Mouse (Mus musculus) CH12.LX (cell line): ENCODE measurements around the gene Osgep. TPM values are rescaled to one million over a fixed set of nuclear protein-coding genes. Genes with fewer than 3 reads are reported as not detected.
A peak's percentile ranks its signal among the peaks of the same experiment; 100 is the strongest.
"Not testable (repeated sequence)": the region's sequence is repeated elsewhere in the genome, so short reads cannot be mapped to it uniquely, and the experiment has no call there.

Experiments used
- DNase-seq: peaks from one replicate; pipeline ENCODE4 v3.0.0-alpha.2; 2013; ENCODE audit errors: extremely low read depth
- H3K27ac ChIP-seq: 2 replicates; pipeline ENCODE4 v1.5.1; 2012; ENCODE audit warnings: low read depth, mild to moderate bottlenecking, control low read depth, moderate library complexity; ENCODE audit not compliant: insufficient read depth
- H3K27me3 ChIP-seq: replicated peaks from 2 replicates; pipeline ENCODE3; 2012; ENCODE audit warnings: inconsistent platforms
- H3K36me3 ChIP-seq, 2 experiments: replicated peaks in 1 of 2; 2 replicates each; pipeline versions ENCODE3 to v1.6.1; 2012; ENCODE audit warnings: inconsistent platforms in 1 of 2, low read length in 1 of 2, mild to moderate bottlenecking in 1 of 2, mixed read lengths in 1 of 2, moderate library complexity in 1 of 2; ENCODE audit not compliant: control insufficient read depth in 1 of 2, insufficient read depth in 1 of 2
- H3K4me1 ChIP-seq, 2 experiments: 2 replicates each; pipeline ENCODE4 v1.6.1; 2012; ENCODE audit warnings: inconsistent platforms in 1 of 2, moderate library complexity in 1 of 2; ENCODE audit not compliant: insufficient read depth in 2 of 2, control insufficient read depth in 1 of 2
- H3K4me2 ChIP-seq: 2 replicates; pipeline ENCODE4 v1.6.1; 2012; ENCODE audit warnings: low read depth, mild to moderate bottlenecking, control low read depth; ENCODE audit not compliant: poor library complexity, insufficient read depth, severe bottlenecking
- H3K4me3 ChIP-seq, 3 experiments: fragments of 150-350 bp in 1 of 3; sonication (generic) in 1 of 3; replicated peaks in 1 of 3; 2 replicates each; pipeline versions ENCODE3 to v1.5.1; 2011 to 2012; ENCODE audit warnings: low read depth in 2 of 3, low read length in 2 of 3, mild to moderate bottlenecking in 2 of 3, moderate library complexity in 2 of 3, control low read depth in 1 of 3, improper control_type of control experiment in 1 of 3, inconsistent platforms in 1 of 3, mixed read lengths in 1 of 3; ENCODE audit not compliant: poor library complexity in 1 of 3
- H3K79me2 ChIP-seq: replicated peaks from 2 replicates; pipeline ENCODE4 v1.6.1; 2012; ENCODE audit warnings: mild to moderate bottlenecking, moderate library complexity; ENCODE audit not compliant: control insufficient read depth, poor library complexity, insufficient read depth, severe bottlenecking; ENCODE audit errors: extremely low read depth
- H3K9ac ChIP-seq: 2 replicates; pipeline ENCODE4 v1.6.1; 2012; ENCODE audit warnings: low read depth, mild to moderate bottlenecking, control low read depth, moderate library complexity; ENCODE audit not compliant: insufficient read depth
- H3K9me3 ChIP-seq: replicated peaks from 2 replicates; pipeline ENCODE3; 2012; ENCODE audit warnings: low read length, inconsistent platforms, mixed read lengths
- BHLHE40 ChIP-seq: IDR thresholded peaks from 2 replicates; pipeline ENCODE4 v1.6.1; 2011; ENCODE audit warnings: mild to moderate bottlenecking, low read depth, low read length, improper control_type of control experiment
- CHD1 ChIP-seq: IDR thresholded peaks from 2 replicates; pipeline ENCODE4 v1.6.1; 2012; ENCODE audit warnings: low read depth, low read length, improper control_type of control experiment, inconsistent platforms
- CHD2 ChIP-seq: IDR thresholded peaks from 2 replicates; pipeline ENCODE4 v1.6.1; 2011; ENCODE audit warnings: low read length, improper control_type of control experiment
- CTCF ChIP-seq, 2 experiments: IDR thresholded peaks in 1 of 2; conservative IDR thresholded peaks in 1 of 2; 2 replicates each; pipeline ENCODE4 v1.5.1; 2011 to 2012; ENCODE audit warnings: low read depth in 2 of 2, low read length in 2 of 2, improper control_type of control experiment in 1 of 2, inconsistent platforms in 1 of 2, mild to moderate bottlenecking in 1 of 2, moderate library complexity in 1 of 2
- ELF1 ChIP-seq: IDR thresholded peaks from 2 replicates; pipeline ENCODE4 v1.6.1; 2014; ENCODE audit warnings: low read depth, mild to moderate bottlenecking, inconsistent platforms, low read length, improper control_type of control experiment
- EP300 ChIP-seq: IDR thresholded peaks from 2 replicates; pipeline ENCODE4 v1.6.1; 2011; ENCODE audit warnings: low read length, improper control_type of control experiment
- ETS1 ChIP-seq: conservative IDR thresholded peaks from 2 replicates; pipeline ENCODE4 v1.6.1; 2012; ENCODE audit warnings: low read depth, mild to moderate bottlenecking, inconsistent platforms, low read length, improper control_type of control experiment, moderate library complexity
- GABPA ChIP-seq: IDR thresholded peaks from 2 replicates; pipeline ENCODE4 v1.6.1; 2012; ENCODE audit warnings: low read depth, low read length, improper control_type of control experiment, inconsistent platforms; ENCODE audit not compliant: insufficient replicate concordance
- IRF4 ChIP-seq: IDR thresholded peaks from 2 replicates; pipeline ENCODE4 v1.6.1; 2014; ENCODE audit warnings: low read depth, mild to moderate bottlenecking, inconsistent platforms, low read length, improper control_type of control experiment
- JUN ChIP-seq: IDR thresholded peaks from 2 replicates; pipeline ENCODE4 v1.6.1; 2011; ENCODE audit warnings: low read depth, mild to moderate bottlenecking, low read length, improper control_type of control experiment, moderate library complexity; ENCODE audit not compliant: insufficient read depth
- JUND ChIP-seq: conservative IDR thresholded peaks from 2 replicates; pipeline ENCODE4 v1.6.1; 2011; ENCODE audit warnings: low read depth, low read length, improper control_type of control experiment
- KAT2A ChIP-seq: IDR thresholded peaks from 2 replicates; pipeline ENCODE4 v1.6.1; 2012; ENCODE audit warnings: low read length, improper control_type of control experiment, inconsistent platforms; ENCODE audit not compliant: insufficient replicate concordance
- MAX ChIP-seq: IDR thresholded peaks from 2 replicates; pipeline ENCODE4 v1.6.1; 2011; ENCODE audit warnings: low read length, improper control_type of control experiment
- MYC ChIP-seq: IDR thresholded peaks from 2 replicates; pipeline ENCODE4 v1.6.1; 2011; ENCODE audit warnings: low read depth, mild to moderate bottlenecking, improper control_type of control experiment, low read length
- NELFE ChIP-seq: IDR thresholded peaks from 2 replicates; pipeline ENCODE4 v1.6.1; 2011; ENCODE audit warnings: low read depth, low read length, improper control_type of control experiment
- POLR2A ChIP-seq: IDR thresholded peaks from 2 replicates; pipeline ENCODE4 v1.6.1; 2011; ENCODE audit warnings: low read depth, mild to moderate bottlenecking, improper control_type of control experiment, low read length
- RCOR1 ChIP-seq: conservative IDR thresholded peaks from 2 replicates; pipeline ENCODE4 v1.6.1; 2012; ENCODE audit warnings: low read depth, mild to moderate bottlenecking, inconsistent platforms, low read length, improper control_type of control experiment
- SMC3 ChIP-seq: IDR thresholded peaks from 2 replicates; pipeline ENCODE4 v1.6.1; 2011; ENCODE audit warnings: low read depth, low read length, improper control_type of control experiment
- TBP ChIP-seq: conservative IDR thresholded peaks from 2 replicates; pipeline ENCODE4 v1.6.1; 2011; ENCODE audit warnings: low read depth, low read length, improper control_type of control experiment
- TCF12 ChIP-seq: IDR thresholded peaks from 2 replicates; pipeline ENCODE4 v1.6.1; 2014; ENCODE audit warnings: low read depth, mild to moderate bottlenecking, inconsistent platforms, low read length, improper control_type of control experiment
- UBTF ChIP-seq: IDR thresholded peaks from 2 replicates; pipeline ENCODE4 v1.6.1; 2012; ENCODE audit warnings: low read depth, mild to moderate bottlenecking, inconsistent platforms, low read length, improper control_type of control experiment, moderate library complexity
- USF1 ChIP-seq: IDR thresholded peaks from 2 replicates; pipeline ENCODE4 v1.6.1; 2014; ENCODE audit warnings: low read depth, mild to moderate bottlenecking, inconsistent platforms, low read length, improper control_type of control experiment
- ZMIZ1 ChIP-seq: IDR thresholded peaks from 2 replicates; pipeline ENCODE4 v1.6.1; 2012; ENCODE audit warnings: low read depth, mild to moderate bottlenecking, inconsistent platforms, low read length, improper control_type of control experiment
- dilution Hi-C: fragments of 300-500 bp; cut with MboI; formaldehyde crosslinking; loops from 2 replicates; pipeline ENCODE4 v1.14.3; 2020; ENCODE audit warnings: low sequenced_read_pairs; ENCODE audit not compliant: extremely low pct_unique_long_range_greater_than_20kb, extremely low pct_ligation_motif_present
- in situ Hi-C: fragments of 300-500 bp; cut with MboI; formaldehyde crosslinking; loops from 3 replicates; pipeline ENCODE4 v1.14.3; 2019; ENCODE audit warnings: low sequenced_read_pairs, low pct_ligation_motif_present, low pct_unique_long_range_greater_than_20kb, mixed read lengths
- polyA plus RNA-seq: library from polyadenylated mRNA; unstranded; fragments of >175 nt; gene quantifications from 2 replicates; pipeline ENCODE4 v1.2.1, GENCODE M21; 2012; ENCODE audit warnings: low read depth; ENCODE audit not compliant: insufficient read length
- total RNA-seq, 2 experiments: library from RNA; depleted of rRNA; stranded (reverse); fragments of 300-350 nt in 1 of 2; fragments of >200 nt in 1 of 2; gene quantifications; 2 replicates each; pipeline ENCODE4 v1.2.3; 2012 to 2014

The Osgep gene
- total and polyA plus RNA-seq, 3 experiments: 41.7 to 88.7 (median 48.4) TPM

DNA sequence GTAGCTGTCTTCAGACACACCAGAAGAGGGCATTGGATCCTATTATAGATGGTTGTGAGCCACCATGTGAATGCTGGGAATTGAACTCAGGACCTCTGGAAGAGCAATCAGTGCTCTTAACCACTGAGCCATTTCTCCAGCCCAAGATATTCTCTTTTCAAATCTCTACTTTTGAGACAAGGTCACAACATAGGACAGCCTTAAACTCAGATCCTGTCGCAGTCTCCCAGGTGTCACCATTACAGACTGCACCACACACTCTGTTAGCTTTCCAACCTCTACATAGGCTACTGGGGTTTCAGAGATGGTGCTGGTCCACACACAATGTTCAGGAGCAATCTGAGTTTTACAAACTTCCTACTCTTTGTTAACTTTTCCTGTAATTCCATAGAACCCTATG, 1.3 kb downstream of the Osgep start:
- dilution Hi-C loops, in situ Hi-C loops: not testable (repeated sequence)

GRCm38 (mm10) chr14:50911356-50911755, 13.3 kb downstream of the Osgep start:
- Histone ChIP-seq H3K4me2 (no peak overlapping the region), H3K9ac (no peak overlapping the region), H3K27ac (no peak overlapping the region), H3K4me3 (no peak overlapping the region), H3K4me1 (no peaks in the 10 kb centered on the region), H3K9me3 (no peaks in the 10 kb centered on the region), H3K79me2 (no peaks in the 10 kb centered on the region), H3K27me3 (no peaks in the 10 kb centered on the region), H3K36me3 (peaks cover 17 to 56% of the 10 kb centered on the region in 2 experiments)
- TF ChIP-seq MYC: no peak
- no peak for TF ChIP-seq RCOR1
- no peak for TF ChIP-seq MAX
- TF ChIP-seq IRF4: no peak
- TF ChIP-seq CTCF (conservative IDR thresholded peaks at IDR 0.05 in 1 of 2, IDR thresholded peaks at IDR 0.05 in 1 of 2; ENCODE audit: low read depth in 2 of 2, low read length in 2 of 2): no peak
- no peak for DNase-seq
- in situ Hi-C loops: no loop called here
- dilution Hi-C loops: no loop called here

More for the DNA sequence above, 1.3 kb downstream of the Osgep start:
- H3K9me3 ChIP-seq, H3K27me3 ChIP-seq, H3K27ac ChIP-seq: not testable (repeated sequence)
- Histone ChIP-seq H3K4me1 (peaks cover 0 to 31% of the 10 kb centered on the region in 2 experiments; a peak in 2 of 4 replicates), H3K9ac (peak overlapping the region; percentile 66), H3K4me2 (peak overlapping the region; percentile 87), H3K4me3 (peak overlapping the region; percentile 73 to 97 (median 85)), H3K79me2 (peaks cover 12% of the 10 kb centered on the region), H3K36me3 (peaks cover 26 to 46% of the 10 kb centered on the region in 2 experiments)
- peak; percentile 97 for TF ChIP-seq TBP
- peak; percentile 37 for DNase-seq

DNA sequence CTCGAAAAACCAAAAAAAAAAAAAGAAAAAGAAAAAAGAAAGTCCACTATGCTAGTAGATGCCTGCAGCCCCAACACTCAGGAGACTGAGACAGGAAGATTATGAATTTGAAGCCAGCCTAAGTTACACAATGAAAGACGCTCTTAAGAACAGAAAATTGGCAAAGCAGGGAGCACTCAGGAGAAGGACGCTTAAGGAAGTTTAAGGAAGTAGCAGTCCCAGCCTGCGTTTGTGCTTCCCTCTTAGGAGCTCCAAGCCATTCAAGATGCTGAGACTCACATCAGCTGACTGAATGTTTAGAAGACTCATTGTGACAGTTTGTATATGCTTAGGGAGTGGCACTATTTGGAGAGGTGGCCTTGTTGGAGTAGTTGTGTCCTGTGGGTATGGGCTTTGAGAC, 16.6 kb downstream of the Osgep start:
- Histone ChIP-seq H3K27me3 (no peaks in the 10 kb centered on the region), H3K27ac (no peak overlapping the region), H3K4me2 (no peak overlapping the region), H3K9ac (no peak overlapping the region), H3K79me2 (no peaks in the 10 kb centered on the region), H3K9me3 (no peaks in the 10 kb centered on the region), H3K4me1 (no peaks in the 10 kb centered on the region), H3K36me3 (peaks cover 0 to 26% of the 10 kb centered on the region in 2 experiments), H3K4me3 (no peak overlapping the region)
- TF ChIP-seq TCF12: no peak
- TF ChIP-seq UBTF: no peak
- TF ChIP-seq SMC3: no peak
- no peak for TF ChIP-seq CHD1
- no peak for TF ChIP-seq USF1
- no peak for TF ChIP-seq ELF1
- TF ChIP-seq KAT2A: no peak
- no peak for TF ChIP-seq CHD2
- no peak for TF ChIP-seq EP300
- TF ChIP-seq BHLHE40: no peak
- TF ChIP-seq POLR2A: no peak
- no peak for TF ChIP-seq ETS1
- no peak for TF ChIP-seq MYC
- TF ChIP-seq RCOR1: no peak
- TF ChIP-seq JUND: no peak
- no peak for TF ChIP-seq JUN
- no peak for TF ChIP-seq NELFE
- TF ChIP-seq CTCF (conservative IDR thresholded peaks at IDR 0.05 in 1 of 2, IDR thresholded peaks at IDR 0.05 in 1 of 2; ENCODE audit: low read depth in 2 of 2, low read length in 2 of 2): no peak
- no peak for TF ChIP-seq ZMIZ1
- no peak for TF ChIP-seq GABPA
- in situ Hi-C loops (no loop called here), dilution Hi-C loops (no loop called here)
- no peak for DNase-seq

- H3K4me1 ChIP-seq, H3K9ac ChIP-seq, H3K4me2 ChIP-seq, H3K4me3 ChIP-seq, dilution Hi-C loops, H3K27ac ChIP-seq, H3K9me3 ChIP-seq, in situ Hi-C loops, H3K36me3 ChIP-seq, H3K79me2 ChIP-seq, DNase-seq, H3K27me3 ChIP-seq: not testable (repeated sequence)
Observed at GRCm38 (mm10) chr14:50905327-50905726, 19.4 kb downstream of the Osgep start.
